Mouse (Mus musculus) embryo, embryonic 10.5 days (tissue): ENCODE measurements around the gene Efhc1.
"Not testable (repeated sequence)": the region's sequence is repeated elsewhere in the genome, so short reads cannot be mapped to it uniquely, and the experiment has no call there.

Experiments used
- DNase-seq: peaks from one replicate; pipeline ENCODE4 v3.0.0-alpha.2; 2015; ENCODE audit warnings: low spot score

The Efhc1 gene

GRCm38 (mm10) chr1:20951300-20951763, at the start of gene Efhc1:
Gene Efhc1, plus strand, starts transcription at chr1:20951626.
- peak; percentile 98 for DNase-seq

- DNase-seq: no peak
Observed at GRCm38 (mm10) chr1:20905501-20906127, 45.8 kb upstream of the Efhc1 start.

GRCm38 (mm10) chr1:20906128-20906515, 45.3 kb upstream of the Efhc1 start:
- no peak for DNase-seq

- DNase-seq: peak; percentile 22
Observed at GRCm38 (mm10) chr1:20908541-20908940, 42.9 kb upstream of the Efhc1 start.

GRCm38 (mm10) chr1:20912115-20912514, 39.3 kb upstream of the Efhc1 start:
- DNase-seq: no peak

- no peak for DNase-seq
Observed at GRCm38 (mm10) chr1:20912527-20913171, 38.8 kb upstream of the Efhc1 start.

- no peak for DNase-seq
Observed at GRCm38 (mm10) chr1:20914769-20915168, 36.7 kb upstream of the Efhc1 start.

GRCm38 (mm10) chr1:20915608-20916007, 35.8 kb upstream of the Efhc1 start:
- DNase-seq: no peak

GRCm38 (mm10) chr1:20917496-20918050, 33.9 kb upstream of the Efhc1 start:
- DNase-seq: no peak

GRCm38 (mm10) chr1:20919728-20920127, 31.7 kb upstream of the Efhc1 start:
- no peak for DNase-seq

GRCm38 (mm10) chr1:20921081-20921528, 30.3 kb upstream of the Efhc1 start:
- DNase-seq: no peak

- DNase-seq: no peak
Observed at GRCm38 (mm10) chr1:20922612-20923399, 28.6 kb upstream of the Efhc1 start.

GRCm38 (mm10) chr1:20925324-20925723, 26.1 kb upstream of the Efhc1 start:
- DNase-seq: not testable (repeated sequence)

- no peak for DNase-seq
Observed at GRCm38 (mm10) chr1:20925926-20926325, 25.5 kb upstream of the Efhc1 start.

- DNase-seq: no peak
Observed at GRCm38 (mm10) chr1:20926376-20926775, 25.1 kb upstream of the Efhc1 start.

- no peak for DNase-seq
Observed at GRCm38 (mm10) chr1:20928487-20928886, 22.9 kb upstream of the Efhc1 start.

- DNase-seq: peak; percentile 83
Observed at GRCm38 (mm10) chr1:20933457-20933856, 18.0 kb upstream of the Efhc1 start.

- DNase-seq: no peak
Observed at GRCm38 (mm10) chr1:20935106-20935505, 16.3 kb upstream of the Efhc1 start.

- DNase-seq: peak; percentile 86
Observed at GRCm38 (mm10) chr1:20939046-20939445, 12.4 kb upstream of the Efhc1 start.

- peak; percentile 10 for DNase-seq
Observed at GRCm38 (mm10) chr1:20940151-20940550, 11.3 kb upstream of the Efhc1 start.

GRCm38 (mm10) chr1:20941322-20941721, 10.1 kb upstream of the Efhc1 start:
- DNase-seq: no peak

- no peak for DNase-seq
Observed at GRCm38 (mm10) chr1:20941857-20942256, 9.6 kb upstream of the Efhc1 start.

- DNase-seq: no peak
Observed at GRCm38 (mm10) chr1:20943016-20943415, 8.4 kb upstream of the Efhc1 start.
